Mouse (Mus musculus): ENCODE measurements around the gene Tmem258.

Gene Tmem258

GRCm38 (mm10) chr19:10184096-10184495 is 19.7 kb upstream of the Tmem258 start:
- DNase-seq (ENCODE audit: low spot score in 2 of 2): no peak

GRCm38 (mm10) chr19:10185876-10186275 is 17.9 kb upstream of the Tmem258 start:
- no peak for DNase-seq (ENCODE audit: low spot score in 2 of 2)

- no peak for DNase-seq (ENCODE audit: low spot score in 2 of 2)
These were observed 17.2 kb upstream of the Tmem258 start for GRCm38 (mm10) chr19:10186569-10186968.

- no peak for DNase-seq (ENCODE audit: low spot score in 2 of 2)
These were observed 15.5 kb upstream of the Tmem258 start for GRCm38 (mm10) chr19:10188281-10188811.

- DNase-seq (ENCODE audit: low spot score in 2 of 2): no peak
These were observed 14.8 kb upstream of the Tmem258 start for GRCm38 (mm10) chr19:10189022-10189421.

- no peak for DNase-seq (ENCODE audit: low spot score in 2 of 2)
These were observed 13.9 kb upstream of the Tmem258 start for GRCm38 (mm10) chr19:10189940-10190339.

- peak; percentile 32 to 58 for DNase-seq (ENCODE audit: low spot score in 2 of 2)
These were observed 13.0 kb upstream of the Tmem258 start for GRCm38 (mm10) chr19:10190796-10191195.

- DNase-seq (ENCODE audit: low spot score in 2 of 2): peak in 1 of 2 experiments; percentile 31
These were observed 12.5 kb upstream of the Tmem258 start for GRCm38 (mm10) chr19:10191326-10191725.

GRCm38 (mm10) chr19:10194337-10194736 is 9.5 kb upstream of the Tmem258 start:
- no peak for DNase-seq (ENCODE audit: low spot score in 2 of 2)

GRCm38 (mm10) chr19:10195252-10195651 is 8.6 kb upstream of the Tmem258 start:
- no peak for DNase-seq (ENCODE audit: low spot score in 2 of 2)

GRCm38 (mm10) chr19:10197130-10197529 is 6.7 kb upstream of the Tmem258 start:
- no peak for DNase-seq (ENCODE audit: low spot score in 2 of 2)

- DNase-seq (ENCODE audit: low spot score in 2 of 2): no peak
These were observed 5.5 kb upstream of the Tmem258 start for GRCm38 (mm10) chr19:10198286-10198685.

- DNase-seq (ENCODE audit: low spot score in 2 of 2): peak; percentile 60 to 68
These were observed 5.1 kb upstream of the Tmem258 start for GRCm38 (mm10) chr19:10198723-10199122.

GRCm38 (mm10) chr19:10203146-10203847 is 517 bp upstream of the Tmem258 start:
- DNase-seq (ENCODE audit: low spot score in 2 of 2): peak; percentile 30 to 65

- peak; percentile 29 to 61 for DNase-seq (ENCODE audit: low spot score in 2 of 2)
These were observed 795 bp downstream of the Tmem258 start for GRCm38 (mm10) chr19:10204616-10205001.

GRCm38 (mm10) chr19:10205051-10205450 is 1.2 kb downstream of the Tmem258 start:
- no peak for DNase-seq (ENCODE audit: low spot score in 2 of 2)

GRCm38 (mm10) chr19:10208851-10209250 is 5.0 kb downstream of the Tmem258 start:
- DNase-seq (ENCODE audit: low spot score in 2 of 2): no peak

- DNase-seq (ENCODE audit: low spot score in 2 of 2): no peak
These were observed 7.1 kb downstream of the Tmem258 start for GRCm38 (mm10) chr19:10210885-10211284.

GRCm38 (mm10) chr19:10213796-10214471 is 10.1 kb downstream of the Tmem258 start:
- DNase-seq (ENCODE audit: low spot score in 2 of 2): no peak

- DNase-seq (ENCODE audit: low spot score in 2 of 2): no peak
These were observed 12.3 kb downstream of the Tmem258 start for GRCm38 (mm10) chr19:10216101-10216500.

GRCm38 (mm10) chr19:10219108-10219507 is 15.3 kb downstream of the Tmem258 start:
- peak in 1 of 2 experiments; percentile 21 for DNase-seq (ENCODE audit: low spot score in 2 of 2)

- DNase-seq (ENCODE audit: low spot score in 2 of 2): no peak
These were observed 15.8 kb downstream of the Tmem258 start for GRCm38 (mm10) chr19:10219593-10219992.

GRCm38 (mm10) chr19:10221585-10221984 is 17.8 kb downstream of the Tmem258 start:
- no peak for DNase-seq (ENCODE audit: low spot score in 2 of 2)

All from spleen, postnatal 36 days (tissue).